Mouse (Mus musculus): ENCODE measurements around the gene Wdfy3. TPM values are rescaled to one million over a fixed set of nuclear protein-coding genes. Genes with fewer than 3 reads are reported as not detected.
"Not testable (repeated sequence)": the region's sequence is repeated elsewhere in the genome, so short reads cannot be mapped to it uniquely, and the experiment has no call there.

Wdfy3 gene
- polyA plus RNA-seq, 1 experiment from 2014 or later = 29.0 TPM

GRCm38 (mm10) chr5:101904841-101905240, 164.9 kb downstream of the Wdfy3 start:
- 87% methylated on average over 4 of the region's 4 CpGs for WGBS
- not testable (repeated sequence) for DNase-seq (ENCODE audit: low spot score); ATAC-seq (ENCODE audit: insufficient read depth, low FRiP score, low TSS enrichment); H3K27me3 ChIP-seq (ENCODE audit: control insufficient read depth, insufficient read depth, low read length); H3K27ac ChIP-seq (ENCODE audit: low read depth, low read length); H3K9me3 ChIP-seq (ENCODE audit: control insufficient read depth, low read length); H3K4me1 ChIP-seq (ENCODE audit: control insufficient read depth, insufficient read depth, low read length); H3K9ac ChIP-seq (ENCODE audit: low read length); H3K4me3 ChIP-seq (ENCODE audit: low read depth, low read length); H3K4me2 ChIP-seq (ENCODE audit: low read depth)
- H3K36me3 ChIP-seq (ENCODE audit: control insufficient read depth, insufficient read depth, low read length) = peaks cover 22% of the 10 kb centered on the region

GRCm38 (mm10) chr5:101902686-101903085, 167.0 kb downstream of the Wdfy3 start:
- WGBS = 87% methylated on average over 1 of the region's 1 CpGs
- ATAC-seq (ENCODE audit: insufficient read depth, low FRiP score, low TSS enrichment) (no peak), DNase-seq (ENCODE audit: low spot score) (no peak)
- H3K4me3 ChIP-seq (ENCODE audit: low read depth, low read length) = no peak overlapping the region
- no peaks in the 10 kb centered on the region for H3K27me3 ChIP-seq (ENCODE audit: control insufficient read depth, insufficient read depth, low read length)
- H3K9ac ChIP-seq (ENCODE audit: low read length) = no peak overlapping the region
- no peaks in the 10 kb centered on the region for H3K9me3 ChIP-seq (ENCODE audit: control insufficient read depth, low read length)
- H3K27ac ChIP-seq (ENCODE audit: low read depth, low read length) = no peak overlapping the region
- no peaks in the 10 kb centered on the region for H3K4me1 ChIP-seq (ENCODE audit: control insufficient read depth, insufficient read depth, low read length)
- peaks cover 18% of the 10 kb centered on the region for H3K36me3 ChIP-seq (ENCODE audit: control insufficient read depth, insufficient read depth, low read length)
- no peak overlapping the region for H3K4me2 ChIP-seq (ENCODE audit: low read depth)

GRCm38 (mm10) chr5:101899981-101900380, 169.7 kb downstream of the Wdfy3 start:
- Histone ChIP-seq H3K27me3 (ENCODE audit: control insufficient read depth, insufficient read depth, low read length) (no peaks in the 10 kb centered on the region), H3K9ac (ENCODE audit: low read length) (no peak overlapping the region)
- 96% methylated on average over 15 of the region's 15 CpGs for WGBS

GRCm38 (mm10) chr5:101896784-101897183, 172.9 kb downstream of the Wdfy3 start:
- ATAC-seq (ENCODE audit: insufficient read depth, low FRiP score, low TSS enrichment) = no peak
- peaks cover 14% of the 10 kb centered on the region for H3K36me3 ChIP-seq (ENCODE audit: control insufficient read depth, insufficient read depth, low read length)

More at GRCm38 (mm10) chr5:101899981-101900380, 169.7 kb downstream of the Wdfy3 start:
- no peak overlapping the region for H3K4me2 ChIP-seq (ENCODE audit: low read depth)
- H3K4me3 ChIP-seq (ENCODE audit: low read depth, low read length) = no peak overlapping the region
- no peak for DNase-seq (ENCODE audit: low spot score)
- no peaks in the 10 kb centered on the region for H3K4me1 ChIP-seq (ENCODE audit: control insufficient read depth, insufficient read depth, low read length)
- H3K9me3 ChIP-seq (ENCODE audit: control insufficient read depth, low read length) = no peaks in the 10 kb centered on the region
- peaks cover 14% of the 10 kb centered on the region for H3K36me3 ChIP-seq (ENCODE audit: control insufficient read depth, insufficient read depth, low read length)
- no peak for ATAC-seq (ENCODE audit: insufficient read depth, low FRiP score, low TSS enrichment)
- no peak overlapping the region for H3K27ac ChIP-seq (ENCODE audit: low read depth, low read length)

GRCm38 (mm10) chr5:101895717-101896645, 173.7 kb downstream of the Wdfy3 start:
- Histone ChIP-seq H3K4me2 (ENCODE audit: low read depth) (no peak overlapping the region), H3K36me3 (ENCODE audit: control insufficient read depth, insufficient read depth, low read length) (peaks cover 10% of the 10 kb centered on the region), H3K4me1 (ENCODE audit: control insufficient read depth, insufficient read depth, low read length) (no peaks in the 10 kb centered on the region), H3K27me3 (ENCODE audit: control insufficient read depth, insufficient read depth, low read length) (no peaks in the 10 kb centered on the region), H3K9me3 (ENCODE audit: control insufficient read depth, low read length) (no peaks in the 10 kb centered on the region), H3K27ac (ENCODE audit: low read depth, low read length) (no peak overlapping the region), H3K4me3 (ENCODE audit: low read depth, low read length) (no peak overlapping the region), H3K9ac (ENCODE audit: low read length) (no peak overlapping the region)
- no peak for ATAC-seq (ENCODE audit: insufficient read depth, low FRiP score, low TSS enrichment)
- DNase-seq (ENCODE audit: low spot score) = no peak
- WGBS = 95% methylated on average over 18 of the region's 18 CpGs

More at GRCm38 (mm10) chr5:101896784-101897183, 172.9 kb downstream of the Wdfy3 start:
- no peak for DNase-seq (ENCODE audit: low spot score)
- Histone ChIP-seq H3K4me1 (ENCODE audit: control insufficient read depth, insufficient read depth, low read length) (no peaks in the 10 kb centered on the region), H3K4me3 (ENCODE audit: low read depth, low read length) (no peak overlapping the region), H3K9ac (ENCODE audit: low read length) (no peak overlapping the region), H3K4me2 (ENCODE audit: low read depth) (no peak overlapping the region), H3K27me3 (ENCODE audit: control insufficient read depth, insufficient read depth, low read length) (no peaks in the 10 kb centered on the region), H3K27ac (ENCODE audit: low read depth, low read length) (no peak overlapping the region), H3K9me3 (ENCODE audit: control insufficient read depth, low read length) (no peaks in the 10 kb centered on the region)
- 94% methylated on average over 11 of the region's 11 CpGs for WGBS

- peaks cover 10% of the 10 kb centered on the region for H3K36me3 ChIP-seq (ENCODE audit: control insufficient read depth, insufficient read depth, low read length)
These were observed 174.6 kb downstream of the Wdfy3 start for GRCm38 (mm10) chr5:101895119-101895518.

GRCm38 (mm10) chr5:101893820-101894515, 175.8 kb downstream of the Wdfy3 start:
- Histone ChIP-seq H3K4me2 (ENCODE audit: low read depth) (no peak overlapping the region), H3K4me1 (ENCODE audit: control insufficient read depth, insufficient read depth, low read length) (no peaks in the 10 kb centered on the region), H3K27me3 (ENCODE audit: control insufficient read depth, insufficient read depth, low read length) (no peaks in the 10 kb centered on the region), H3K27ac (ENCODE audit: low read depth, low read length) (no peak overlapping the region), H3K36me3 (ENCODE audit: control insufficient read depth, insufficient read depth, low read length) (peaks cover 8% of the 10 kb centered on the region), H3K4me3 (ENCODE audit: low read depth, low read length) (no peak overlapping the region), H3K9me3 (ENCODE audit: control insufficient read depth, low read length) (no peaks in the 10 kb centered on the region), H3K9ac (ENCODE audit: low read length) (no peak overlapping the region)
- 83% methylated on average over 13 of the region's 13 CpGs for WGBS
- DNase-seq (ENCODE audit: low spot score) (no peak), ATAC-seq (ENCODE audit: insufficient read depth, low FRiP score, low TSS enrichment) (no peak)

More at GRCm38 (mm10) chr5:101895119-101895518, 174.6 kb downstream of the Wdfy3 start:
- no peaks in the 10 kb centered on the region for H3K4me1 ChIP-seq (ENCODE audit: control insufficient read depth, insufficient read depth, low read length)
- no peak overlapping the region for H3K4me3 ChIP-seq (ENCODE audit: low read depth, low read length)
- H3K4me2 ChIP-seq (ENCODE audit: low read depth) = no peak overlapping the region
- no peaks in the 10 kb centered on the region for H3K9me3 ChIP-seq (ENCODE audit: control insufficient read depth, low read length)
- no peak overlapping the region for H3K27ac ChIP-seq (ENCODE audit: low read depth, low read length)
- ATAC-seq (ENCODE audit: insufficient read depth, low FRiP score, low TSS enrichment) (no peak), DNase-seq (ENCODE audit: low spot score) (no peak)
- no peaks in the 10 kb centered on the region for H3K27me3 ChIP-seq (ENCODE audit: control insufficient read depth, insufficient read depth, low read length)
- WGBS = 77% methylated on average over 11 of the region's 11 CpGs
- no peak overlapping the region for H3K9ac ChIP-seq (ENCODE audit: low read length)

- H3K27ac ChIP-seq (ENCODE audit: low read depth, low read length) = no peak overlapping the region
- no peak overlapping the region for H3K4me3 ChIP-seq (ENCODE audit: low read depth, low read length)
- H3K27me3 ChIP-seq (ENCODE audit: control insufficient read depth, insufficient read depth, low read length) = no peaks in the 10 kb centered on the region
- H3K4me1 ChIP-seq (ENCODE audit: control insufficient read depth, insufficient read depth, low read length) = no peaks in the 10 kb centered on the region
- no peak for DNase-seq (ENCODE audit: low spot score)
- 89% methylated on average over 6 of the region's 6 CpGs for WGBS
- H3K4me2 ChIP-seq (ENCODE audit: low read depth) = no peak overlapping the region
- peaks cover 13% of the 10 kb centered on the region for H3K36me3 ChIP-seq (ENCODE audit: control insufficient read depth, insufficient read depth, low read length)
- H3K9ac ChIP-seq (ENCODE audit: low read length) = no peak overlapping the region
- H3K9me3 ChIP-seq (ENCODE audit: control insufficient read depth, low read length) = no peaks in the 10 kb centered on the region
- no peak for ATAC-seq (ENCODE audit: insufficient read depth, low FRiP score, low TSS enrichment)
These were observed 177.9 kb downstream of the Wdfy3 start for GRCm38 (mm10) chr5:101891694-101892416.
